Mouse (Mus musculus) liver, adult 2 months (tissue): ENCODE results near the gene Scube2.

ENCODE experiments used
- CTCF ChIP-seq: fragments of 200-500 bp; IDR thresholded peaks from 2 replicates; pipeline ENCODE4 v1.5.1; 2011; ENCODE audit warnings: low read depth, low read length, control low read depth
- POLR2A ChIP-seq: fragments of 200-500 bp; IDR thresholded peaks from 2 replicates; pipeline ENCODE4 v1.6.1; 2011; ENCODE audit warnings: low read length, control low read depth; ENCODE audit not compliant: insufficient read depth; ENCODE audit errors: extremely low read depth

GRCm38 (mm10) chr7:109818600-109818999 lies 46.9 kb downstream of the Scube2 start:
- no peak for TF ChIP-seq CTCF
- TF ChIP-seq POLR2A, result no peak
